Mouse (Mus musculus): ENCODE results near the gene Hdac9. TPM values are rescaled to one million over a fixed set of nuclear protein-coding genes. Genes with fewer than 3 reads are reported as not detected.

Gene Hdac9
- polyA plus RNA-seq, 1 experiment = 0.63 TPM

- no peak overlapping the region for H3K4me3 ChIP-seq (ENCODE audit: insufficient read depth, low read depth, low read length)
- H3K27ac ChIP-seq (replicated peaks; ENCODE audit: low read depth, low read length) = no peak overlapping the region
- H3K4me1 ChIP-seq (ENCODE audit: control insufficient read depth, insufficient read depth, insufficient read length, low read length) = no peaks in the 10 kb centered on the region
Observed at GRCm38 (mm10) chr12:34789031-34789982, 127.6 kb downstream of the Hdac9 start.

DNA sequence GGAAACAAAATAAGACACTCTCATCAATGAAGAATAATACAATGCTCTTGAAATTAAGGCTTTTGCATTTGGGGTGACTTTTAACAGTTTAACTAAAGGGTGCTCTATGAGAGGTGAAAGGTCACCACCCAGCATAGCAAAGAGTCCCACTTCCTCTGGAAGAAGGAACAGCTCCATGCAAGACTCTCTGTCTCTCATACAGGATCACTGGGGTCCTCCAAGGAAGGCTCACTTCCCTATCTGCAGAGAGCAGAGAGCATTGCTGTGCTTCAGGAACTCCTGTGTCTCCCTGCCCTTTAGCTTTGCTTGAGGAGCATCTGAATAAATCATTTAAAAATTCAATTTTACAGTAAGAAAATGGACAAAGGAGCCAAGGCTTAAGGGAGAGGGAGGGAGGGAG, 129.5 kb downstream of the Hdac9 start:
- Histone ChIP-seq H3K27ac (replicated peaks; ENCODE audit: low read depth, low read length) (no peak overlapping the region), H3K4me1 (ENCODE audit: control insufficient read depth, insufficient read depth, insufficient read length, low read length) (no peaks in the 10 kb centered on the region), H3K4me3 (ENCODE audit: insufficient read depth, low read depth, low read length) (no peak overlapping the region)

DNA sequence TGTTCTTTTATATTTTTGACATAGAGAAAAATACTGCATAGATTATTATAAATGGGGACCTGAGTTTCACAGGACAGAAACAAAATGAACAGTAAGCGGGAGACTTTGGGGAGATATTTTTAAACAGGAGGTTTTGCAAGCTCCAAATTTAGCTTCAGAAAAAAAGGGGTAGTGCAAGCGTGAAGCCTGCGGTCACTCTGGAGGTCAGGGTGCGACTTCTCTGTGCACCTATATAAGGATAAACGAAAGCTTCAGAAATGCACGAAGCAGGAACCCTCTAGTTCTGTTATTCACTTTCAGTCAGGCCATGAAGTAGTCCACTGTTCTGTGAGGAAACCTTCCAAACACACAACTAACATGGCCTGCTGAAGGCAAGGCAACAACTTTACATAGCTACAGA, 133.3 kb downstream of the Hdac9 start:
- H3K4me1 ChIP-seq (ENCODE audit: control insufficient read depth, insufficient read depth, insufficient read length, low read length) = no peaks in the 10 kb centered on the region
- H3K27ac ChIP-seq (replicated peaks; ENCODE audit: low read depth, low read length) = no peak overlapping the region
- no peak overlapping the region for H3K4me3 ChIP-seq (ENCODE audit: insufficient read depth, low read depth, low read length)

- peaks cover 4% of the 10 kb centered on the region; the same call in 1 of the 2 replicates for H3K4me1 ChIP-seq (ENCODE audit: control insufficient read depth, insufficient read depth, insufficient read length, low read length)
- H3K4me3 ChIP-seq (ENCODE audit: insufficient read depth, low read depth, low read length) = no peak overlapping the region
- H3K27ac ChIP-seq (replicated peaks; ENCODE audit: low read depth, low read length) = no peak overlapping the region
Observed at GRCm38 (mm10) chr12:34779368-34779957, 137.4 kb downstream of the Hdac9 start.

GRCm38 (mm10) chr12:34776170-34776569, 140.7 kb downstream of the Hdac9 start:
- no peak overlapping the region for H3K27ac ChIP-seq (replicated peaks; ENCODE audit: low read depth, low read length)
- no peak overlapping the region for H3K4me3 ChIP-seq (ENCODE audit: insufficient read depth, low read depth, low read length)
- H3K4me1 ChIP-seq (ENCODE audit: control insufficient read depth, insufficient read depth, insufficient read length, low read length) = peaks cover 4% of the 10 kb centered on the region; the same call in 1 of the 2 replicates

- H3K4me3 ChIP-seq (ENCODE audit: insufficient read depth, low read depth, low read length) = no peak overlapping the region
- H3K4me1 ChIP-seq (ENCODE audit: control insufficient read depth, insufficient read depth, insufficient read length, low read length) = peaks cover 4% of the 10 kb centered on the region; the same call in 1 of the 2 replicates
- H3K27ac ChIP-seq (replicated peaks; ENCODE audit: low read depth, low read length) = no peak overlapping the region
Observed at GRCm38 (mm10) chr12:34774071-34774470, 142.8 kb downstream of the Hdac9 start.

DNA sequence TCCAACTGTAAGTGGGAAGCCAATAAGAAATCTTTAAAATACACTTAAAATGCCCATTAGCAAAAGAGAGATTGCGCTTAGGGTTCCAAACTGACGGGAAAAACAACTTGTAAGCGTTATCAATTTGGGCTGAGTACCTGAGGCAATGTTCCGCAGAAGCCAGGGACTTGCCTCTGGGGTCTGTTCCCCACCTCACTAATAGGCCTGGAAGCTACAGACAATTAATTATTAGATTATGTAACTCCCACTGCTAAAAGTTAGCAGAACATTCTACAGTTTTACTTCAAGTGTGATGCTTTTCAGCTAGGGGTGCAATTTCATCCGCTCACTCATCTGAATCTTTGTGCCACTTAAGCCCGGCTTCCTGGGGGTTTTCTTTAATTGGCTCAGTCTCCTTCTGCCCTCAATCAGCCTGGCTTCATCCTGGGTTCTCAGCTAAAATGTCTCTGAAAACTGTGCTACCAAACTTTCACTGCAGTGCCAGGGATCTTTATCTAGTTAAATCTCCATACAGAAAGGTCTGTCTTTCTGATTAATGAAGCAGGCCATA, 149.6 kb downstream of the Hdac9 start:
- Histone ChIP-seq H3K4me3 (ENCODE audit: insufficient read depth, low read depth, low read length) (no peak overlapping the region), H3K4me1 (ENCODE audit: control insufficient read depth, insufficient read depth, insufficient read length, low read length) (no peaks in the 10 kb centered on the region), H3K27ac (replicated peaks; ENCODE audit: low read depth, low read length) (no peak overlapping the region)

- Histone ChIP-seq H3K27ac (replicated peaks; ENCODE audit: low read depth, low read length) (no peak overlapping the region), H3K4me1 (ENCODE audit: control insufficient read depth, insufficient read depth, insufficient read length, low read length) (no peaks in the 10 kb centered on the region), H3K4me3 (ENCODE audit: insufficient read depth, low read depth, low read length) (no peak overlapping the region)
Observed at GRCm38 (mm10) chr12:34747266-34747665, 169.6 kb downstream of the Hdac9 start.

- Histone ChIP-seq H3K27ac (replicated peaks; ENCODE audit: low read depth, low read length) (no peak overlapping the region), H3K4me3 (ENCODE audit: insufficient read depth, low read depth, low read length) (no peak overlapping the region), H3K4me1 (ENCODE audit: control insufficient read depth, insufficient read depth, insufficient read length, low read length) (no peaks in the 10 kb centered on the region)
Observed at GRCm38 (mm10) chr12:34725204-34725603, 191.7 kb downstream of the Hdac9 start.

GRCm38 (mm10) chr12:34724274-34724673, 192.6 kb downstream of the Hdac9 start:
- no peak overlapping the region for H3K4me3 ChIP-seq (ENCODE audit: insufficient read depth, low read depth, low read length)
- no peaks in the 10 kb centered on the region for H3K4me1 ChIP-seq (ENCODE audit: control insufficient read depth, insufficient read depth, insufficient read length, low read length)
- no peak overlapping the region for H3K27ac ChIP-seq (replicated peaks; ENCODE audit: low read depth, low read length)

GRCm38 (mm10) chr12:34722831-34723490, 193.9 kb downstream of the Hdac9 start:
- no peaks in the 10 kb centered on the region for H3K4me1 ChIP-seq (ENCODE audit: control insufficient read depth, insufficient read depth, insufficient read length, low read length)
- H3K4me3 ChIP-seq (ENCODE audit: insufficient read depth, low read depth, low read length) = no peak overlapping the region
- 0 out of 2 replicates have a peak overlapping the region, but pooled peaks have one; percentile 54 for H3K27ac ChIP-seq (replicated peaks; ENCODE audit: low read depth, low read length)

- Histone ChIP-seq H3K4me1 (ENCODE audit: control insufficient read depth, insufficient read depth, insufficient read length, low read length) (no peaks in the 10 kb centered on the region), H3K4me3 (ENCODE audit: insufficient read depth, low read depth, low read length) (no peak overlapping the region), H3K27ac (replicated peaks; ENCODE audit: low read depth, low read length) (no peak overlapping the region)
Observed at GRCm38 (mm10) chr12:34720906-34721305, 196.0 kb downstream of the Hdac9 start.

DNA sequence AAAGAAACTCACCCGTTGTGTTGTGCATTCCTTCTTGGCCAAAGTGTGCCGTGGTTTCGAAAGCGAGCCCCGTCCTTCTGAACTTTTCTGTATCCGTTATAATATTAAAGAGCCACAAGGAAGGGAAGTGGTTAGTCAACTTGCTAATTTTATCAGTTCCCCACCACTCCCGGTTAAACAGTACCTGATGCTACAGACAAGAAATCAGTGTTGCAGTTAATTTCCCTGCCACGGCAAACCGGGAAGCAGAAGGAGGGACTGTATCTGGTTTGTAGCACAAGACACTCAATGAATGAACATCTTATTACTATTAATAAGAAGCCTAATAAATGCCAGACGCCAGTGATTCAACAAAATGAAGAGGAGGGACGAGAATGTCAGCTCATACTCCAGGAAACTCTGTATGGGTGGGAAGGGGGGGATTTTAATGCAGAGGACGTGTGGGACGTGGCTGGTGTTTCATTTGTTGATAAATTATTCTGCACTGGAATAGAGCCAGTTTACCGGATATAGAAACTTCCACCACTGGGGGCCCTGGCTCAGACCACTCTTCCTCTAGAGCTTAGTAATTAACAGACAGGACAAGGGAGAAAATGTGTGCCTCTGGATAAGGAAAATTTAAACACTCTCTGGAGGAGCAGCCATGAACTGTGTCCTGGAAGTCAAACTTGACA, 202.5 kb downstream of the Hdac9 start:
- Histone ChIP-seq H3K4me3 (ENCODE audit: insufficient read depth, low read depth, low read length) (peak overlapping the region; percentile 59), H3K4me1 (ENCODE audit: control insufficient read depth, insufficient read depth, insufficient read length, low read length) (no peaks in the 10 kb centered on the region; the same call in 1 of the 2 replicates), H3K27ac (replicated peaks; ENCODE audit: low read depth, low read length) (peak overlapping the region; percentile 66)

DNA sequence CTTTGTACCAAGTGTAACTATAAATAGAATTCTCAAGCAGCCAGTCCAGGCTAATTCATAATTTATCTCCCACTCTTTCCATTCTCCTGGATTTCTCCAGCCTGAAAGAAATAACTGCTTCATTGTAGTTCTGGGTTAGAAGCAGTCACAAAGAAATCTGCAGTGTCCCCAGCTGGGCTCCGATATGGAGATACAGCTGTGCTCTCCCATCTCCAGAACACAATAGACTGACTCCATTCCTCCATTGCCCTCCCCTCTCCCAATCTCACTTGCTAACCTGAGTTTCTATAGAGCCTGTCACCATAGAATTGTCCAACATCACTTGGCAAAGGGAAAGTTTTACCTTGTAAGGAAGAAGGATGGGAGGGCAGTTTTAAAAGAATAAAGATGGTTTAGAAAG, 218.9 kb downstream of the Hdac9 start:
- Histone ChIP-seq H3K4me3 (ENCODE audit: insufficient read depth, low read depth, low read length) (no peak overlapping the region), H3K4me1 (ENCODE audit: control insufficient read depth, insufficient read depth, insufficient read length, low read length) (peaks cover 2% of the 10 kb centered on the region; the same call in 1 of the 2 replicates), H3K27ac (replicated peaks; ENCODE audit: low read depth, low read length) (no peak overlapping the region)
